9 mouse cellular contexts compared by ENCODE assay signal in the genomic region with DNA sequence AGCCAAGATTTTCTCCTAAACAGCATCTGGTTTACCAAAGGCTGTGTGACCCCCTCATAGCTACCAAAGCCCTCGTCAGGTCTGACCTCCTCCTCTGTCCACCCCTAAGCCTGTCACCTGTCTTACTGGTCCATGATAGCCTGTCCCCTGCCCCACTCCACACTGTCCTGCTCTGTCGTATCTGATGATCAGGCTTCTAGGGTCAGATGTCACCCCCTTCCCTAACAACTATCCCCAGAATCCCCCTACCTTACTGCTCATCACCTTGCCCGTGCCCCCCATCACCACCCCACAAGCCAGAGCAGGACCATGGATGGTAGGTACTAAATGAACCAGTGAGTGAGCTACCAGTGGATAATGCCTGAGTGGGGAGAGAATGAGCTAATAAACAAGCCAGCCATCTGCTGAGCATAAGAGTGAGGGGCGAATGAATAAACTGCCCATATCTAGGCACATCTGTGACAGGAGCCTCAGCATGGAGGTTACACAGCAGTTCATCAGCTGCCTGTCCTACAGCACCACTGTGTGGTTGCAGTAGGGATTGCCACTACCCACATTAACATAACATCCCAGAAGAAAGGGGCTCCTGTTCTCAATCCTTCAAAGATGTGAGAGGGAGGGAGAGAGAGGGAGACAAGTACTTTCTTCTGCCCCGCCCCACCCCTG. TPM values are rescaled to one million over a fixed set of nuclear protein-coding genes. Genes with fewer than 3 reads are reported as not detected.
DNase-seq lines count a peak whose midpoint lies in the region; ATAC-seq lines count a peak whose summit lies in the region.
"Had no signal": no experiment of that assay in that cellular context is flagged by ENCODE, and none has a peak within 500 bp of the region (broad histone marks: within the 10 kb centered on the region; RNA-seq: fewer than 3 reads in every experiment).

No protein-coding gene starts in this region.

- H3K9me3 ChIP-seq in embryonic facial prominence, embryonic 14.5 days (ENCODE audit: control insufficient read depth, low read length), result no peaks in the 10 kb centered on the region
- no peaks in the 10 kb centered on the region for H3K9me3 ChIP-seq in hindbrain, embryonic 13.5 days
- H3K9me3 ChIP-seq: megakaryocyte, embryonic 14.5 days had no signal

- no peaks in the 10 kb centered on the region; the same call in 1 of the 2 replicates for H3K27me3 ChIP-seq in embryonic facial prominence, embryonic 14.5 days (replicated peaks; ENCODE audit: control insufficient read depth, insufficient read depth, low read length)
- peaks cover 30% of the 10 kb centered on the region for H3K27me3 ChIP-seq in hindbrain, embryonic 13.5 days

- H3K9ac ChIP-seq in embryonic facial prominence, embryonic 14.5 days (ENCODE audit: low read depth, low read length), result no peak overlapping the region
- peak overlapping the region; percentile 43; the same call in 1 of the 2 replicates for H3K9ac ChIP-seq in hindbrain, embryonic 13.5 days

- H3K36me3 ChIP-seq in embryonic facial prominence, embryonic 14.5 days (ENCODE audit: control insufficient read depth, insufficient read depth, low read length), result no peaks in the 10 kb centered on the region
- H3K36me3 ChIP-seq in hindbrain, embryonic 13.5 days, result peaks cover 1% of the 10 kb centered on the region; the same call in 1 of the 2 replicates

- 30% methylated on average over 5 of the region's 5 CpGs for WGBS in embryonic facial prominence, embryonic 14.5 days
- 40% methylated on average over 5 of the region's 5 CpGs for WGBS in hindbrain, embryonic 13.5 days

- no peak overlapping the region for H3K4me3 ChIP-seq in embryonic facial prominence, embryonic 14.5 days (ENCODE audit: low read depth, low read length)
- no peak overlapping the region for H3K4me3 ChIP-seq in hindbrain, embryonic 13.5 days
- H3K4me3 ChIP-seq: megakaryocyte, embryonic 14.5 days had no signal

- peak; percentile 54 for DNase-seq in gastrocnemius, adult 18-20 months (ENCODE audit: low spot score)
- no peak for DNase-seq in gastrocnemius, adult 8-10 months (ENCODE audit: low spot score in 2 of 2)
- DNase-seq in adrenal gland, postnatal 36 days, result peak; percentile 59 to 75
- peak; percentile 75 for DNase-seq in embryonic facial prominence, embryonic 14.5 days (ENCODE audit: low spot score)
- peak; percentile 78 to 86 for DNase-seq in layer of hippocampus, postnatal 14 days (ENCODE audit: low spot score in 2 of 2)
- DNase-seq in right cerebral cortex, postnatal 36 days (ENCODE audit: low spot score in 2 of 2), result peak; percentile 56 to 59

- ATAC-seq in embryonic facial prominence, embryonic 14.5 days (ENCODE audit: low read depth), result peak; percentile 50
- peak; percentile 64 for ATAC-seq in hindbrain, embryonic 13.5 days (ENCODE audit: low FRiP score)
- peak; percentile 85 for ATAC-seq in megakaryocyte, adult 5-6 weeks (ENCODE audit: poor library complexity, severe bottlenecking)

- H3K4me1 ChIP-seq in embryonic facial prominence, embryonic 14.5 days (ENCODE audit: control insufficient read depth, insufficient read depth, low read length), result no peaks in the 10 kb centered on the region
- H3K4me1 ChIP-seq in hindbrain, embryonic 13.5 days (replicated peaks), result peaks cover 3% of the 10 kb centered on the region; the same call in 1 of the 2 replicates

- no peak overlapping the region for H3K27ac ChIP-seq in embryonic facial prominence, embryonic 14.5 days (replicated peaks; ENCODE audit: low read depth, low read length)
- no peak overlapping the region for H3K27ac ChIP-seq in hindbrain, embryonic 13.5 days

- H3K4me2 ChIP-seq in embryonic facial prominence, embryonic 14.5 days (ENCODE audit: low read depth, low read length), result no peak overlapping the region
- no peak overlapping the region for H3K4me2 ChIP-seq in hindbrain, embryonic 13.5 days

RNA-seq across cellular contexts. Expression of gene Chmp6, which starts 8.5 kb away (rescaled TPM):
- total RNA-seq in gastrocnemius, adult 18-20 months (2021), result 10 to 100 TPM; 32.7 to 33.3 TPM
- total RNA-seq in gastrocnemius, adult 8-10 months (2022), result 10 to 100 TPM; 26.4 to 32.0 (median 30.1) TPM
- 10 to 100 TPM; 31.9 to 37.6 TPM for total RNA-seq in adrenal gland, postnatal 36 days (2021)
- polyA plus RNA-seq in embryonic facial prominence, embryonic 14.5 days (2014; fragmentation: Nextera tagmentation; extraction: Ambion mirVana), result 77.9 and 89.3 TPM in 2 replicates
- 100 and 103 TPM in 2 replicates for polyA plus RNA-seq in hindbrain, embryonic 13.5 days (2015; fragmentation: Nextera tagmentation; extraction: Ambion mirVana)
- 10 to 100 TPM; 37.1 to 39.1 TPM for total RNA-seq in layer of hippocampus, postnatal 14 days (2021)
- total RNA-seq in megakaryocyte, adult 5-6 weeks (2015), result 20.7 and 21.7 TPM in 2 replicates
- 54.8 and 79.3 TPM in 2 replicates for total RNA-seq in megakaryocyte, adult 5-6 weeks (2017)

RNA-seq across cellular contexts. Expression of gene Baiap2, which starts 37.8 kb away (rescaled TPM):
- total RNA-seq in gastrocnemius, adult 18-20 months (2021), result 1 to 10 TPM; 1.1 to 1.9 TPM
- 1 to 10 TPM in 2 of 4 experiments, under 1 TPM in 2; 0.56 to 1.7 (median 1.2) TPM for total RNA-seq in gastrocnemius, adult 8-10 months (2022)
- total RNA-seq in adrenal gland, postnatal 36 days (2021), result 10 to 100 TPM; 11.3 to 24.0 TPM
- 22.1 and 26.5 TPM in 2 replicates for polyA plus RNA-seq in embryonic facial prominence, embryonic 14.5 days (2014; fragmentation: Nextera tagmentation; extraction: Ambion mirVana)
- polyA plus RNA-seq in hindbrain, embryonic 13.5 days (2015; fragmentation: Nextera tagmentation; extraction: Ambion mirVana), result 10.0 and 12.3 TPM in 2 replicates
- total RNA-seq in layer of hippocampus, postnatal 14 days (2021), result 100 to 1,000 TPM; 148 TPM
- total RNA-seq in megakaryocyte, adult 5-6 weeks (2015), result 6.2 TPM in 2 replicates
- total RNA-seq in megakaryocyte, adult 5-6 weeks (2017), result 6.2 and 6.9 TPM in 2 replicates

Comparison
In these comparisons a context has a peak if more than half of its experiments do, and no peak if none do; other contexts are left out.
1. DNase-seq: peak in gastrocnemius, adult 18-20 months (single experiment), adrenal gland, postnatal 36 days (2 of 2), embryonic facial prominence, embryonic 14.5 days (single experiment), layer of hippocampus, postnatal 14 days (2 of 2) and right cerebral cortex, postnatal 36 days (2 of 2); none in gastrocnemius, adult 8-10 months (0 of 2).
2. RNA of gene Baiap2, which starts 37.8 kb away (total RNA-seq): 148 TPM in layer of hippocampus, postnatal 14 days; 11.3 to 24.0 TPM in adrenal gland, postnatal 36 days, 6.2 to 6.9 TPM in megakaryocyte, adult 5-6 weeks, 1.1 to 1.9 TPM in gastrocnemius, adult 18-20 months and 0.56 to 1.7 TPM in gastrocnemius, adult 8-10 months; every median in the first group is over 4 times any median in the second.
3. Peak in every context shown above with its lines, with median percentiles within 50 percentile points of each other: ATAC-seq.